Mouse (Mus musculus) midbrain, embryonic 15.5 days (tissue): ENCODE measurements around the gene Gm17409. TPM values are rescaled to one million over a fixed set of nuclear protein-coding genes. Genes with fewer than 3 reads are reported as not detected.

Source experiments
- ATAC-seq: fragments of 200-750 bp; cut with Nextera tagmentation; replicated peaks from 2 replicates; pipeline ENCODE4 v1.8.0; 2017; ENCODE audit warnings: moderate TSS enrichment
- H3K27ac ChIP-seq: fragments of 300-500 bp; sonication (generic); 2 replicates; pipeline ENCODE4 v1.5.1; 2015; ENCODE audit warnings: mild to moderate bottlenecking, inconsistent platforms
- H3K27me3 ChIP-seq: fragments of 300-500 bp; sonication (generic); replicated peaks from 2 replicates; pipeline ENCODE4 v1.6.1; 2015; ENCODE audit warnings: inconsistent platforms
- H3K36me3 ChIP-seq: fragments of 300-500 bp; sonication (generic); replicated peaks from 2 replicates; pipeline ENCODE4 v1.6.1; 2015; ENCODE audit warnings: inconsistent platforms
- H3K4me1 ChIP-seq: fragments of 300-500 bp; sonication (generic); 2 replicates; pipeline ENCODE4 v1.6.1; 2015; ENCODE audit warnings: inconsistent platforms
- H3K4me2 ChIP-seq: fragments of 300-500 bp; sonication (generic); 2 replicates; pipeline ENCODE4 v1.6.1; 2015; ENCODE audit warnings: inconsistent platforms, mild to moderate bottlenecking, moderate library complexity
- H3K4me3 ChIP-seq: fragments of 300-500 bp; sonication (generic); 2 replicates; pipeline ENCODE4 v1.5.1; 2015; ENCODE audit warnings: mild to moderate bottlenecking, inconsistent platforms
- H3K9ac ChIP-seq: fragments of 300-500 bp; sonication (generic); 2 replicates; pipeline ENCODE4 v1.6.1; 2015; ENCODE audit warnings: mild to moderate bottlenecking, inconsistent platforms
- H3K9me3 ChIP-seq: fragments of 300-500 bp; sonication (generic); 2 replicates; pipeline ENCODE4 v1.6.1; 2016; ENCODE audit warnings: inconsistent platforms
- WGBS: fragments of 180-500 bp; shearing (Covaris S2); methylation state at CpG from one replicate; pipeline ENCODE4 v1.1.7; 2015; ENCODE audit warnings: mixed read lengths; 5-methylcytosine and 5-hydroxymethylcytosine counted together
- polyA plus RNA-seq: library from polyadenylated mRNA; unstranded; fragments of >200 nt; fragmentation: Nextera tagmentation; extraction: Ambion mirVana; gene quantifications from 2 replicates; pipeline ENCODE4 v1.2.1, GENCODE M21; 2015

Gene Gm17409
- polyA plus RNA-seq, 1 experiment from 2014 or later, result not detected

DNA sequence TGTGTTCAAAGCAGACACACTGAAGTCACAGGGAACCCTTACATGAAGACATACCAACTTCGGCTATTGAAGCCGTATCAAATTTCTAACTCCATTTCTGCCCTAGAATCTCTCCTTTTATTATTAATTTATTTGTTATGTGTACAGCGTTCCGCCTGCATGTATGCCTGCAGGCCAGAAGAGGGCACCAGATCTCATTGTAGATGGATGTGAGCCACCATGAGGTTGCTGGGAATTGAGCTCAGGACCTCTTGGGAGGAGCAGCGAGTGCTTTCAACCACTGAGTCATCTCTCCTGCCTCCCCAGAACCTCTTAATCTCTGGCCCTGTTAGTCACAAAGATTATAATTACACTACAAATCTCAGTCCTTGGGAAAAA, 12.4 kb upstream of the Gm17409 start:
- Histone ChIP-seq H3K4me1 (no peaks in the 10 kb centered on the region), H3K27ac (no peak overlapping the region), H3K27me3 (no peaks in the 10 kb centered on the region), H3K9ac (no peak overlapping the region), H3K4me3 (no peak overlapping the region), H3K4me2 (no peak overlapping the region), H3K9me3 (no peaks in the 10 kb centered on the region), H3K36me3 (peaks cover 13% of the 10 kb centered on the region; the same call in 1 of the 2 replicates)
- WGBS, result 97% methylated on average over 5 of the region's 5 CpGs
- ATAC-seq, result no peak

DNA sequence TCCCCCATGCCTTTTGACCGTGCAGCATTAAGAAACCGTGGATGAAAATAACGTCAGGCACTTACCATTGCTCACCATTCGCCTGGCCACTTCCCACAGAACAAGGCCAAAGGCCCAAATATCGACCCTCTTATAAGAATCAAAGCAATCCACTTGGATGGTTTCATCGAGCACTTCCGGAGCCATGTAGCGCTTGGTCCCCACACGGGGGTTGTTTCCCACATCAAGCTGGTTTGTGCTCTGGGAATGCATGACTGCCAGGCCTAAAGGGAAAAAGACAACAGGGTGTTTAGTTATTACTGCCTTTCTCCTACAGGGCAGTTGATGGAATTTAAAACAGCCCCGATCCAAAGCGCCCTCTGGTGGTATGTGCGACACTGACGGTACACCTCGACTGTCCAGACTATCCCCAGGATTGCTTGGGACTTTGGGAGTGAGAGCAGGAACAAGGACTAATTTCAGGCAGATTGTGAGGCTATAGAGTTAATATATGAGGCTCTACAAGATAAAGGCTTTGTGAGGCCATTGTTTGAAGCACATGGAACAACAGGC, 11.0 kb upstream of the Gm17409 start:
- Histone ChIP-seq H3K27ac (no peak overlapping the region), H3K36me3 (peaks cover 19% of the 10 kb centered on the region; the same call in 1 of the 2 replicates), H3K27me3 (no peaks in the 10 kb centered on the region), H3K4me1 (no peaks in the 10 kb centered on the region), H3K4me2 (no peak overlapping the region), H3K4me3 (no peak overlapping the region), H3K9me3 (no peaks in the 10 kb centered on the region), H3K9ac (no peak overlapping the region)
- 86% methylated on average over 14 of the region's 14 CpGs for WGBS
- ATAC-seq, result no peak

DNA sequence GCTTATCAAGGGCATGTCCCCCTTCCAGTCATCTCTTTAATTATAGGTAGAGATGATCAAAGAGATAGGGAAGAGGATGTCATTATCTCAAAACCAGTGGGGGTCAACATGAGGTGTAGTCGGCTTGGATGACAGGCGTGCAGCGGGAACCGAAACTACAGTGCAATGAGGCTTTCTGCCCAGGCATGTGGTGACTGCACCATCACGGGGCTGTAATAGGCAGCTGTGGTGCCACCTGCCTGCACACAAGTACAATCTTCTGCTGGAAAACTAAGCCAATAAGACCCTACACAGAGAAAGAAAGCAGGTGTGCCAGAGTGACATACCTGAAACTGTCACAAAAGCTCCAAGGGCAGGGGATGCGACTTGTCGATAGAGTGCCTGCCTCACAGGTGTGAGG, 374 bp downstream of the Gm17409 start:
- no peak overlapping the region for H3K4me3 ChIP-seq
- H3K27ac ChIP-seq, result no peak overlapping the region
- H3K9ac ChIP-seq, result no peak overlapping the region
- no peaks in the 10 kb centered on the region for H3K9me3 ChIP-seq
- H3K27me3 ChIP-seq, result no peaks in the 10 kb centered on the region
- WGBS, result 97% methylated on average over 7 of the region's 7 CpGs
- 0 out of 2 replicates have a peak, but pooled peaks have one; percentile 15 for ATAC-seq
- H3K4me1 ChIP-seq, result no peaks in the 10 kb centered on the region
- no peak overlapping the region for H3K4me2 ChIP-seq
- H3K36me3 ChIP-seq, result peaks cover 12% of the 10 kb centered on the region

DNA sequence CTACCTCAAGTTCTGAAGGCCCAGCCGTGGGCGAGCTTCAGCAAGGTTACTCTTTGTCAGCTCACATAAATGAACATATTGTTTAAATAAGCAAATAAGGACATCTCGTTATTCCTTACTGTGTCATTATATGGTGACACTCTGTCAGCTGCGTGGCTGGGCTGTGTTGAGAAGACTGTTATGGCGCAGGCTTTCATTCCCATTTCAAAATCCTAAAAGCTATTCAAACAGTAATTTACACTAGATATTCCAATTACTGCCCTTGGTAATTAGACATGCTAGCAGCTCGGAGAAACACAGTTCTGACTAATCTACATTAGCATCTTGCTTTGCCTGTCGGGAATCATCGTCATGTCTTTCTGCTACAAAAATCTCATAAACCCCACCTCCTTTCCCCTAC, 5.7 kb downstream of the Gm17409 start:
- H3K4me1 ChIP-seq, result no peaks in the 10 kb centered on the region
- no peak overlapping the region for H3K4me2 ChIP-seq
- ATAC-seq, result no peak
- no peak overlapping the region for H3K9ac ChIP-seq
- 72% methylated on average over 8 of the region's 8 CpGs for WGBS
- no peak overlapping the region for H3K4me3 ChIP-seq
- H3K36me3 ChIP-seq, result no peaks in the 10 kb centered on the region
- no peaks in the 10 kb centered on the region for H3K9me3 ChIP-seq
- H3K27ac ChIP-seq, result no peak overlapping the region; the same call in 1 of the 2 replicates
- H3K27me3 ChIP-seq, result no peaks in the 10 kb centered on the region

DNA sequence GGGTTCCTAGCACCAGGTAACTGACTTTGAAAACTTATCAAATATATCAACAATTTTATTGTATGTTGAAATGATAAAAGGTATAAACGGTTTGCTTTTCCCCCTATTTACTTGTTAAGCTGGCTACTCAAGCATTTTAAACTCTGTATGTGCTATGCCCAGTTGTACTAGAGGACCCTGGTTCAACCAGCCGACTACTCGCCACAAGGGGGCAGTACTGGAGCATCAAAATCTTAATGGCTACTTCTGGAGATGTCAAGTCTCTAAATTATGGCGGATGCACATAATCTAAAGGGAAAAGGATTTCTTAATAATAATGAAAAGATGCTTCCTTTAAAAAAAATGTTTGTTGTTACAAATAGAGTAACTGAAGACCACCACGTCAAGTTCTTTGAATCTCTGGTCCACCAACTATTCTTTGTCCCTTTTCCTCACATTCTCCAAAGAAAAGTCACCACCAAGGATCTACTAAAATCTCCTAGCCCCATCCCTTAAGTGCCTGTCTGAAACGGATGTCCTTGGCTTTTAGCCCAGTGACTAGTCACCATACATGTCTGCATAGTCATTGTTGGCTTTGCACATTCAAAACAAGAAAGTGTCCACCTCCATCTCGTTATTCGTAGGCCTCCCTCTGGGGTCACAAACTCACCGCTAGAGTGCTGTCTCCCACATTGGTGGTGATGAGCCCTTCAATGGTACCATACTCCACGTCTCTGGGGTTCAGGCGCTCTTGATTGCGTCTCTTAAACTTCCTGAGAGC, 7.2 kb downstream of the Gm17409 start:
- Histone ChIP-seq H3K4me3 (no peak overlapping the region), H3K27me3 (no peaks in the 10 kb centered on the region), H3K4me2 (no peak overlapping the region), H3K9me3 (no peaks in the 10 kb centered on the region), H3K27ac (no peak overlapping the region), H3K36me3 (no peaks in the 10 kb centered on the region), H3K4me1 (no peaks in the 10 kb centered on the region), H3K9ac (no peak overlapping the region)
- WGBS, result 64% methylated on average over 12 of the region's 12 CpGs
- no peak; the same call in 1 of the 2 replicates for ATAC-seq

DNA sequence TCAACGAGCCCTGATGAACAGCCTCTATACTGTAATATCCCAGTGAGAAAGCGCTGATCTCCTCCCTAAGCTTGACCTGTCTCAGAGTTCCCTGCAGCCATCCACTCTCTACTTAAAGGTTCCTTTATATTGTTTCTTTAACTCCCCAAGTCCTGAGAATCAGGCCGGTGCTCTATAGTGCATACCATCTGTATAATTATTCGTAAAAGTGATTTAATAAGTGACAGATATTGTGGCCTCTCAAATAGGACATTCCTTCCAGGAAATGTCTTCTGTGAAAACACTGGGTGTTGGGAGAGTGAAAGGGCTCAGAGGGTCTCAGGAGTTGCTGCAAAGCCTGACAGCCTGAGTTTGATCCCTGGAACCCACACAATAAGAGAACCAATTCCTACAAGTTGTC, 8.2 kb downstream of the Gm17409 start:
- no peak overlapping the region for H3K4me2 ChIP-seq
- no peak for ATAC-seq
- H3K4me3 ChIP-seq, result no peak overlapping the region
- H3K27ac ChIP-seq, result no peak overlapping the region
- no peak overlapping the region for H3K9ac ChIP-seq
- H3K4me1 ChIP-seq, result no peaks in the 10 kb centered on the region
- WGBS, result 91% methylated on average over 4 of the region's 4 CpGs
- no peaks in the 10 kb centered on the region for H3K27me3 ChIP-seq
- no peaks in the 10 kb centered on the region for H3K36me3 ChIP-seq
- no peaks in the 10 kb centered on the region for H3K9me3 ChIP-seq

DNA sequence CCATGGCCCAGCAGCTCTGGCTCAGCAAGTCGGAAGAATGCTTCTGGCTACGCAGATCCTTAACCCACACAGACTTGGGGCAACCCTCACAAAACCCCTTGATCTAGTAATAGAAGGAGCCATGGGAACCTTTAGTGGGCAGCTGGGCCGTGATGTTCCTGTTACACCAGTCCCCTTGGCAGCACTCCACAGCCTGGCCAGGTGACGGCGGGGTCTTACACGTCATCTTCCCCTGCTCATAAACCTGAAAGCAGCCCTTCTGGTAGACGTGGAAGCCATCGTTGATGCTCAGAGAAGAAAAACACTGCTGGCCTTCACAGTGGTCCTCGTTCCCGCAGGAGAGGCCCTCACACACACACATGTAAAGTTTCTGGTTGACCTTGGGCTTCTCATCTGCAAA, 9.6 kb downstream of the Gm17409 start:
- no peaks in the 10 kb centered on the region for H3K27me3 ChIP-seq
- no peak overlapping the region for H3K4me3 ChIP-seq
- no peak overlapping the region for H3K27ac ChIP-seq
- ATAC-seq, result no peak
- H3K36me3 ChIP-seq, result no peaks in the 10 kb centered on the region
- no peak overlapping the region for H3K4me2 ChIP-seq
- 90% methylated on average over 10 of the region's 10 CpGs for WGBS
- H3K9ac ChIP-seq, result no peak overlapping the region
- peaks cover 4% of the 10 kb centered on the region; the same call in 1 of the 2 replicates for H3K4me1 ChIP-seq
- no peaks in the 10 kb centered on the region for H3K9me3 ChIP-seq

DNA sequence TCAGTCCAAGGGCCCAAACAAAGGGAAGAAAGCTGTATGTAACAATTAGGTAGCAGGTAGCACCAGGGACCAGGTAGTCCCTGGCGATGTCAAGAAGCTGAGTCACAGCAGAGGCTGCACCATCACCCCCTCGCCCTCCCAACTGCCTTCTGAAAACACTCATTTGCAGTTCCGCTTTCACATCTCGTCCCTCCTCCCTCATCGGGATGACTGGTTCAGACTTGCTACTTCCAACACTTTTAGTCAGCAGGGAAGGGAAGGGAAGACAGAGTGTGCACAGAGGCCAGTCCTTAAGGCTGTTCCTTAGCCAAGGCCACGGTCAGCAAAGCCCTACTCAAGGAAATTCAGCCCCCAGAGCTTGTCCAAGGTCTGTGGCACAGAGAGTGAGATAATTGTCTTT, 10.8 kb downstream of the Gm17409 start:
- no peaks in the 10 kb centered on the region for H3K36me3 ChIP-seq
- H3K4me1 ChIP-seq, result peaks cover 11% of the 10 kb centered on the region
- 78% methylated on average over 6 of the region's 6 CpGs for WGBS
- H3K4me2 ChIP-seq, result no peak overlapping the region
- H3K9ac ChIP-seq, result no peak overlapping the region
- no peak overlapping the region for H3K4me3 ChIP-seq
- no peaks in the 10 kb centered on the region for H3K9me3 ChIP-seq
- H3K27ac ChIP-seq, result no peak overlapping the region
- no peaks in the 10 kb centered on the region for H3K27me3 ChIP-seq
- no peak for ATAC-seq

DNA sequence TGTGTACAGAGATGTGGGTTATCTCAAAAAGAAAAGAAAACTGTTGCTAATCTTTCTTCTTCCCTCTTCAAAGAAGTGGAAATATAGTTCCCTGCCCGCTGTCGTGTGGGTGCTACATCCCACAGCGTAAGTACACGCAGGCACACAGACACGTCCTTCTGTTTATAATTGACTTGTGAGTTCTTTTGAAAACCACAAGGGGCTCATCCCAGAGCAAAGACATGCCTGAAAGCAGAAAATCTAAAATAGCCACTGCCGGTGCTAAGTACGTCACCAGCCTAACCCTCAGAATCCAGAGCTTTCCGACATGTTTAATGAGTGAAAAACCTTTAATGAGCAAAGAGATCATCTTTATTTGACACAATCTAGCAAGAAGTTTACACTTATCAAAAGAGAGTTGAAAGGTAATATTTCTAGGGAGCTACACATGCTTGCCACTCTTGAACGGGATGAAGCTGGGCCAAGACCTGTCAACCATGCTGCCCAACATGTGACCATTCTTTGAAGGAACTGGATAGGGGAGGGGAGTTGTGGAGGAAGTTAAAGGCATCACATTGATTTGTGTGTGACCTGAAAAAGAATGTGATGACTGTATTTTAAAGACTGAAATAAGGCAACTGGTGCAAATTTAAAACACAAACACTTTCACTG, 11.7 kb downstream of the Gm17409 start:
- 67% methylated on average over 9 of the region's 9 CpGs for WGBS
- Histone ChIP-seq H3K9me3 (no peaks in the 10 kb centered on the region), H3K27me3 (no peaks in the 10 kb centered on the region), H3K27ac (no peak overlapping the region), H3K4me1 (peaks cover 12% of the 10 kb centered on the region), H3K4me2 (no peak overlapping the region), H3K9ac (no peak overlapping the region), H3K36me3 (no peaks in the 10 kb centered on the region), H3K4me3 (no peak overlapping the region)
- ATAC-seq, result no peak

DNA sequence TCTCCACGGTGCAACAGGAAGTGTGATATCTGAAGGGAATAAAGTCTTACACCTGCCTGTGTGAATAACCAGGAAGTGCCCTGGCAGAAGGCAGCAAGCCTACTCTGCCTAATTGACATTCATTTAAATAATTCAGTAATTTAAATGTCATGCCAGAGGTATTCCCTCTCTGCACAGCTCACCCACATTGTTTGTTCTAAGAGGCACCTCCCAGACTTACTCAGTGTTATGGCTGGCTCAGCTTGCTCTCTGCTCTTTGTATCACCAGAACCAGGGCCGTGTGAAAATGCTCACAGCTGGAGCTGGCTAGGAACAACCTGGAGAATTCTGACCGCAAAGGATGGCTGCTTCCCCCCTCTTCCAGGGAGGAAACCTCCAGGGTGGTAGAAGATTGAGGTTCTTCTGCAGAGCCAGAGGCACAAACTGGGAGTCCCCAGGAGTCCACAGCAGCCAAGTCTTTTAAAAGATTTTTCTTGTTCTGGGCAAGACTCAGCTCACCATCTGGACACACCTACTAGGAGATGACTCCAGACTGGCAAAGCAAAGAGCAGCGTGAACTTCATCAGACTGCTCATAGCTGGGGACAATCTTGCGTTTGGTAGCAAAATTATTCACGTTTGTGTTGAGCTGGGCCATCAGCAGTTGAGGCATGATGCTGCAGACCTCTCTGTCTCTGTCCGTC, 14.5 kb downstream of the Gm17409 start:
- H3K4me3 ChIP-seq, result no peak overlapping the region
- H3K4me2 ChIP-seq, result no peak overlapping the region
- 0 out of 2 replicates have a peak overlapping the region, but pooled peaks have one; percentile 34 for H3K27ac ChIP-seq
- no peaks in the 10 kb centered on the region for H3K36me3 ChIP-seq
- no peaks in the 10 kb centered on the region for H3K9me3 ChIP-seq
- ATAC-seq, result peak; percentile 43; the same call in 1 of the 2 replicates
- H3K9ac ChIP-seq, result no peak overlapping the region
- H3K4me1 ChIP-seq, result peaks cover 15% of the 10 kb centered on the region
- 66% methylated on average over 7 of the region's 7 CpGs for WGBS
- H3K27me3 ChIP-seq, result no peaks in the 10 kb centered on the region

DNA sequence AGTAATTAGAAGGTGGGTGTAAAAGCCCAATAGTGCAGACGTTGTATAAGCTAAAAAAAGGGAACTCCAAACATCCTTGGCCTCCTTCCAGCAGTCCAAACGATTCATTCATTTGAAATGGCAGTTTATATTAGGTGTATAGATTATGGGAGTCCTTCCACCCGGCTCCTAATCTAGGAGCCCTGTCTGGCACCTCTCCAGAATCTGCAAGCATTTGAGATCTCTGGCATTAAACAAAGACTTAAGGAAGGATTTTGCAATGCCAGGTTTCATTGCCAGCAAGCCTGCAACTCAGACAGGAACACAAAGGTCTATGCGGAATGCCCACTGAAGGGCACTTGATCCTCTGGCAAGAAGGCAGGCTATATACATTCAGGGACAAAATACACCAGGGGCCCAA, 15.2 kb downstream of the Gm17409 start:
- H3K27me3 ChIP-seq, result no peaks in the 10 kb centered on the region
- 53% methylated on average over 4 of the region's 4 CpGs for WGBS
- H3K9ac ChIP-seq, result no peak overlapping the region
- peaks cover 15% of the 10 kb centered on the region for H3K4me1 ChIP-seq
- no peak for ATAC-seq
- H3K36me3 ChIP-seq, result no peaks in the 10 kb centered on the region
- H3K4me2 ChIP-seq, result no peak overlapping the region
- no peaks in the 10 kb centered on the region for H3K9me3 ChIP-seq
- no peak overlapping the region for H3K27ac ChIP-seq
- H3K4me3 ChIP-seq, result no peak overlapping the region

DNA sequence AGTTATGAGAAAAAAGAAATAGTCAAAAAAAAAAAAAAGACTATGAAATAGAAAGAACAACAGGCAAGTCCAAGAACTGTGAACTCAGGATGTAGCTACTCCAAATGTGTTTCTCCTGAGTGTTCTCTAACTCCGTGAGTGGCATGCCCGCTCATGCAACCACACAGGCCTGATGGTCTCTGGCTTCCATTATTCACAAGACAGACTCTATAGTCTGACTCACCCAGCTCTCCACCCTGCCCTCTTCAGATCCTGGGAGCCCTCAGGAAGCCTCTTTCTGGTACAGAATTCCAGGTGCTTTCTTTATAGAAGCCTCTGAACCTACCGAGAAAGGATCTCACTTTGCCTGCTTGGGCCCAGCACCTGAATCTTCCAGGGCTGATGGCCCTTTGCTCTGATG, 15.8 kb downstream of the Gm17409 start:
- ATAC-seq, result no peak
- WGBS, result 91% methylated on average over 3 of the region's 3 CpGs
- H3K36me3 ChIP-seq, result no peaks in the 10 kb centered on the region
- no peak overlapping the region for H3K9ac ChIP-seq
- H3K27ac ChIP-seq, result no peak overlapping the region
- H3K4me3 ChIP-seq, result no peak overlapping the region
- no peaks in the 10 kb centered on the region for H3K9me3 ChIP-seq
- H3K27me3 ChIP-seq, result no peaks in the 10 kb centered on the region
- no peak overlapping the region for H3K4me2 ChIP-seq
- peaks cover 15% of the 10 kb centered on the region for H3K4me1 ChIP-seq
